Mouse (Mus musculus): ENCODE data around the gene Gdf15.

DNA sequence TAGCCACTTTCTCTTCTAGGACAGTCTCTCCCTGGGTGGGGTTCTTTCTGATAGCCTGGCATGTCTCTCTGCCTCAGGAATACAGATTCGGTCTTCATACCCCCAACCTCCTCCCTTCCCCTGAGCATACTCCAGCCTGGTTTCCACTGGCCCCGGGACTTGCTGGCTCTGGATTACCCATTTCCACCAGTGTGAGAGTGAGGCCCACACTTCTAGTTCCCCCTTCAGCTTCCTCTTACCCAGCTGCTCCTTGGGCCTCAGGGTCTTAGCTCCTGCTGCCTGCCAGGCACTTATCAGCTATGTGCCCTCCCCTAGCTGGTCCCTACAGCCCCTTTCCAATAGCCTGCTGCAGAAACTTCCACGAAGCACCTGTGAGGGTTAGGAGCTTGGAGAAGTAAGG is 16.4 kb downstream of the Gdf15 start, which contains the start of gene Lrrc25:
- no peak for TF ChIP-seq CTCF (IDR thresholded peaks at IDR 0.05; ENCODE audit: low read depth, low read length)
- TF ChIP-seq POLR2A (IDR thresholded peaks at IDR 0.05; ENCODE audit: insufficient read depth, low read length), result no peak
- no peak for TF ChIP-seq EP300 (IDR thresholded peaks at IDR 0.05; ENCODE audit: insufficient read depth, low read depth, low read length)
